Mouse (Mus musculus): ENCODE results near the gene Ryr2.

- no peak for TF ChIP-seq POLR2A (IDR thresholded peaks at IDR 0.05; ENCODE audit: borderline replicate concordance, extremely low read depth, insufficient read depth, insufficient read length, poor library complexity, severe bottlenecking)
- TF ChIP-seq CTCF (IDR thresholded peaks at IDR 0.05; ENCODE audit: borderline replicate concordance, extremely low read depth, insufficient read depth, insufficient read length) = no peak
Measured at GRCm38 (mm10) chr13:12079536-12079935, 27.2 kb downstream of the Ryr2 start.
